Mouse (Mus musculus): Measurements from ENCODE around the gene Abca5. TPM values are rescaled to one million over a fixed set of nuclear protein-coding genes. Genes with fewer than 3 reads are reported as not detected.

The Abca5 gene
- polyA plus RNA-seq, 1 experiment from 2014 or later: 8.4 TPM

GRCm38 (mm10) chr11:110284849-110285248 is 52.7 kb downstream of the Abca5 start:
- Histone ChIP-seq H3K9ac (replicated peaks; ENCODE audit: low read depth, low read length) (no peak overlapping the region), H3K27ac (ENCODE audit: low read length) (no peak overlapping the region), H3K4me1 (replicated peaks; ENCODE audit: control insufficient read depth, insufficient read depth, low read length) (0 out of 2 replicates have a peak, but pooled peaks cover 4% of the 10 kb centered on the region), H3K4me2 (ENCODE audit: low read length) (no peak overlapping the region), H3K27me3 (replicated peaks; ENCODE audit: control insufficient read depth, insufficient read depth, low read length) (no peaks in the 10 kb centered on the region), H3K9me3 (ENCODE audit: control insufficient read depth, low read length) (no peaks in the 10 kb centered on the region), H3K4me3 (replicated peaks; ENCODE audit: low read length) (no peak overlapping the region), H3K36me3 (ENCODE audit: control insufficient read depth, insufficient read depth) (no peaks in the 10 kb centered on the region)
- ATAC-seq: no peak
- WGBS: 70% methylated on average over 10 of the region's 10 CpGs

- Histone ChIP-seq H3K27ac (ENCODE audit: low read length) (no peak overlapping the region), H3K27me3 (replicated peaks; ENCODE audit: control insufficient read depth, insufficient read depth, low read length) (no peaks in the 10 kb centered on the region), H3K4me3 (replicated peaks; ENCODE audit: low read length) (no peak overlapping the region), H3K4me1 (replicated peaks; ENCODE audit: control insufficient read depth, insufficient read depth, low read length) (0 out of 2 replicates have a peak, but pooled peaks cover 4% of the 10 kb centered on the region), H3K4me2 (ENCODE audit: low read length) (no peak overlapping the region), H3K9me3 (ENCODE audit: control insufficient read depth, low read length) (no peaks in the 10 kb centered on the region), H3K9ac (replicated peaks; ENCODE audit: low read depth, low read length) (no peak overlapping the region), H3K36me3 (ENCODE audit: control insufficient read depth, insufficient read depth) (no peaks in the 10 kb centered on the region)
- WGBS: 88% methylated on average over 9 of the region's 9 CpGs
- ATAC-seq: no peak
Observed at GRCm38 (mm10) chr11:110284185-110284787, 53.2 kb downstream of the Abca5 start.

- no peak overlapping the region for H3K4me2 ChIP-seq (ENCODE audit: low read length)
- H3K36me3 ChIP-seq (ENCODE audit: control insufficient read depth, insufficient read depth): no peaks in the 10 kb centered on the region
- H3K4me1 ChIP-seq (replicated peaks; ENCODE audit: control insufficient read depth, insufficient read depth, low read length): no peaks in the 10 kb centered on the region
- H3K27ac ChIP-seq (ENCODE audit: low read length): no peak overlapping the region
- H3K9ac ChIP-seq (replicated peaks; ENCODE audit: low read depth, low read length): no peak overlapping the region
- H3K27me3 ChIP-seq (replicated peaks; ENCODE audit: control insufficient read depth, insufficient read depth, low read length): no peaks in the 10 kb centered on the region
- WGBS: 77% methylated on average over 3 of the region's 3 CpGs
- no peak for ATAC-seq
- H3K4me3 ChIP-seq (replicated peaks; ENCODE audit: low read length): no peak overlapping the region
- no peaks in the 10 kb centered on the region for H3K9me3 ChIP-seq (ENCODE audit: control insufficient read depth, low read length)
Observed at GRCm38 (mm10) chr11:110274794-110275193, 62.7 kb downstream of the Abca5 start.

- Histone ChIP-seq H3K4me1 (replicated peaks; ENCODE audit: control insufficient read depth, insufficient read depth, low read length) (peaks cover 7% of the 10 kb centered on the region), H3K4me3 (replicated peaks; ENCODE audit: low read length) (no peak overlapping the region), H3K4me2 (ENCODE audit: low read length) (no peak overlapping the region), H3K9ac (replicated peaks; ENCODE audit: low read depth, low read length) (no peak overlapping the region), H3K36me3 (ENCODE audit: control insufficient read depth, insufficient read depth) (no peaks in the 10 kb centered on the region), H3K27ac (ENCODE audit: low read length) (no peak overlapping the region), H3K27me3 (replicated peaks; ENCODE audit: control insufficient read depth, insufficient read depth, low read length) (no peaks in the 10 kb centered on the region), H3K9me3 (ENCODE audit: control insufficient read depth, low read length) (no peaks in the 10 kb centered on the region)
- 4% methylated on average over 5 of the region's 5 CpGs for WGBS
- peak; percentile 76; the same call in 1 of the 2 replicates for ATAC-seq
Observed at GRCm38 (mm10) chr11:110271745-110272144, 65.8 kb downstream of the Abca5 start.

- Histone ChIP-seq H3K9ac (replicated peaks; ENCODE audit: low read depth, low read length) (no peak overlapping the region), H3K9me3 (ENCODE audit: control insufficient read depth, low read length) (no peaks in the 10 kb centered on the region), H3K4me2 (ENCODE audit: low read length) (no peak overlapping the region), H3K4me3 (replicated peaks; ENCODE audit: low read length) (no peak overlapping the region), H3K27ac (ENCODE audit: low read length) (no peak overlapping the region), H3K27me3 (replicated peaks; ENCODE audit: control insufficient read depth, insufficient read depth, low read length) (no peaks in the 10 kb centered on the region), H3K4me1 (replicated peaks; ENCODE audit: control insufficient read depth, insufficient read depth, low read length) (peaks cover 9% of the 10 kb centered on the region), H3K36me3 (ENCODE audit: control insufficient read depth, insufficient read depth) (no peaks in the 10 kb centered on the region)
- 36% methylated on average over 8 of the region's 8 CpGs for WGBS
- peak; percentile 74 for ATAC-seq
Observed at GRCm38 (mm10) chr11:110268244-110268844, 69.2 kb downstream of the Abca5 start.

GRCm38 (mm10) chr11:110267232-110267631 is 70.3 kb downstream of the Abca5 start:
- WGBS: 93% methylated on average over 6 of the region's 6 CpGs
- H3K4me3 ChIP-seq (replicated peaks; ENCODE audit: low read length): no peak overlapping the region
- ATAC-seq: no peak
- H3K27me3 ChIP-seq (replicated peaks; ENCODE audit: control insufficient read depth, insufficient read depth, low read length): no peaks in the 10 kb centered on the region
- peaks cover 9% of the 10 kb centered on the region for H3K4me1 ChIP-seq (replicated peaks; ENCODE audit: control insufficient read depth, insufficient read depth, low read length)
- H3K9me3 ChIP-seq (ENCODE audit: control insufficient read depth, low read length): no peaks in the 10 kb centered on the region
- H3K4me2 ChIP-seq (ENCODE audit: low read length): no peak overlapping the region
- H3K36me3 ChIP-seq (ENCODE audit: control insufficient read depth, insufficient read depth): no peaks in the 10 kb centered on the region
- no peak overlapping the region for H3K27ac ChIP-seq (ENCODE audit: low read length)
- no peak overlapping the region for H3K9ac ChIP-seq (replicated peaks; ENCODE audit: low read depth, low read length)

- WGBS: 36% methylated on average over 11 of the region's 11 CpGs
Observed at GRCm38 (mm10) chr11:110266757-110267156, 70.8 kb downstream of the Abca5 start.

GRCm38 (mm10) chr11:110261867-110262266 is 75.6 kb downstream of the Abca5 start:
- H3K9me3 ChIP-seq (ENCODE audit: control insufficient read depth, low read length): no peaks in the 10 kb centered on the region; the same call in 1 of the 2 replicates
- H3K27ac ChIP-seq (ENCODE audit: low read length): no peak overlapping the region
- no peaks in the 10 kb centered on the region for H3K27me3 ChIP-seq (replicated peaks; ENCODE audit: control insufficient read depth, insufficient read depth, low read length)
- peaks cover 4% of the 10 kb centered on the region; the same call in 1 of the 2 replicates for H3K4me1 ChIP-seq (replicated peaks; ENCODE audit: control insufficient read depth, insufficient read depth, low read length)
- 74% methylated on average over 3 of the region's 3 CpGs for WGBS
- H3K4me3 ChIP-seq (replicated peaks; ENCODE audit: low read length): no peak overlapping the region
- H3K36me3 ChIP-seq (ENCODE audit: control insufficient read depth, insufficient read depth): no peaks in the 10 kb centered on the region
- H3K9ac ChIP-seq (replicated peaks; ENCODE audit: low read depth, low read length): no peak overlapping the region
- ATAC-seq: no peak
- no peak overlapping the region for H3K4me2 ChIP-seq (ENCODE audit: low read length)

More at GRCm38 (mm10) chr11:110266757-110267156, 70.8 kb downstream of the Abca5 start:
- peaks cover 9% of the 10 kb centered on the region for H3K4me1 ChIP-seq (replicated peaks; ENCODE audit: control insufficient read depth, insufficient read depth, low read length)
- no peak overlapping the region for H3K9ac ChIP-seq (replicated peaks; ENCODE audit: low read depth, low read length)
- H3K27ac ChIP-seq (ENCODE audit: low read length): no peak overlapping the region
- no peaks in the 10 kb centered on the region for H3K27me3 ChIP-seq (replicated peaks; ENCODE audit: control insufficient read depth, insufficient read depth, low read length)
- no peaks in the 10 kb centered on the region for H3K36me3 ChIP-seq (ENCODE audit: control insufficient read depth, insufficient read depth)
- no peaks in the 10 kb centered on the region for H3K9me3 ChIP-seq (ENCODE audit: control insufficient read depth, low read length)
- H3K4me3 ChIP-seq (replicated peaks; ENCODE audit: low read length): no peak overlapping the region
- H3K4me2 ChIP-seq (ENCODE audit: low read length): no peak overlapping the region
- peak; percentile 80 for ATAC-seq

GRCm38 (mm10) chr11:110257911-110258310 is 79.6 kb downstream of the Abca5 start:
- Histone ChIP-seq H3K27me3 (replicated peaks; ENCODE audit: control insufficient read depth, insufficient read depth, low read length) (no peaks in the 10 kb centered on the region), H3K9ac (replicated peaks; ENCODE audit: low read depth, low read length) (no peak overlapping the region), H3K4me2 (ENCODE audit: low read length) (no peak overlapping the region), H3K4me1 (replicated peaks; ENCODE audit: control insufficient read depth, insufficient read depth, low read length) (no peaks in the 10 kb centered on the region), H3K4me3 (replicated peaks; ENCODE audit: low read length) (no peak overlapping the region), H3K9me3 (ENCODE audit: control insufficient read depth, low read length) (no peaks in the 10 kb centered on the region; the same call in 1 of the 2 replicates), H3K36me3 (ENCODE audit: control insufficient read depth, insufficient read depth) (no peaks in the 10 kb centered on the region), H3K27ac (ENCODE audit: low read length) (no peak overlapping the region)
- 80% methylated on average over 4 of the region's 4 CpGs for WGBS
- no peak for ATAC-seq

Measured in forebrain, embryonic 16.5 days (tissue).